Mouse (Mus musculus) forebrain, embryonic 10.5 days (tissue): Measurements from ENCODE around the gene Lrtm1. TPM values are rescaled to one million over a fixed set of nuclear protein-coding genes. Genes with fewer than 3 reads are reported as not detected.

Source experiments
- DNase-seq: peaks from one replicate; pipeline ENCODE4 v3.0.0-alpha.2; 2017; ENCODE audit warnings: low spot score; ENCODE audit errors: extremely low spot score
- H3K27ac ChIP-seq: fragments of 300-500 bp; sonication (generic); 2 replicates; pipeline ENCODE4 v1.5.1; 2016; ENCODE audit warnings: mild to moderate bottlenecking
- H3K27me3 ChIP-seq: fragments of 300-500 bp; sonication (generic); 2 replicates; pipeline ENCODE4 v1.6.1; 2016; ENCODE audit warnings: mild to moderate bottlenecking; ENCODE audit not compliant: poor library complexity, severe bottlenecking
- H3K36me3 ChIP-seq: fragments of 300-500 bp; sonication (generic); replicated peaks from 2 replicates; pipeline ENCODE4 v1.6.1; 2016; ENCODE audit warnings: mild to moderate bottlenecking, moderate library complexity
- H3K4me1 ChIP-seq: fragments of 300-500 bp; sonication (generic); 2 replicates; pipeline ENCODE4 v1.6.1; 2016
- H3K4me3 ChIP-seq: fragments of 300-500 bp; sonication (generic); 2 replicates; pipeline ENCODE4 v1.5.1; 2016; ENCODE audit warnings: mild to moderate bottlenecking, moderate library complexity
- H3K9me3 ChIP-seq: fragments of 300-500 bp; sonication (generic); 2 replicates; pipeline ENCODE4 v1.6.1; 2016; ENCODE audit warnings: mild to moderate bottlenecking, moderate library complexity
- WGBS: fragments of 180-500 bp; shearing (Covaris S2); methylation state at CpG from one replicate; pipeline ENCODE4 v1.1.7; 2016; 5-methylcytosine and 5-hydroxymethylcytosine counted together
- polyA plus RNA-seq: library from polyadenylated mRNA; unstranded; fragments of >200 nt; fragmentation: Nextera tagmentation; extraction: Ambion mirVana; gene quantifications from 2 replicates; pipeline ENCODE4 v1.2.1, GENCODE M21; 2016

Gene Lrtm1
- polyA plus RNA-seq, 1 experiment from 2014 or later: 1.3 TPM

GRCm38 (mm10) chr14:29018316-29019000 lies 450 bp downstream of the Lrtm1 start:
- peak overlapping the region; percentile 66; the same call in 1 of the 2 replicates for H3K27ac ChIP-seq
- no peaks in the 10 kb centered on the region for H3K9me3 ChIP-seq
- H3K4me1 ChIP-seq: peaks cover 38% of the 10 kb centered on the region
- no peaks in the 10 kb centered on the region for H3K36me3 ChIP-seq
- WGBS: 24% methylated on average over 7 of the region's 7 CpGs
- H3K4me3 ChIP-seq: no peak overlapping the region
- no peak for DNase-seq
- peaks cover 46% of the 10 kb centered on the region for H3K27me3 ChIP-seq

GRCm38 (mm10) chr14:29021295-29021694 lies 3.3 kb downstream of the Lrtm1 start:
- Histone ChIP-seq H3K27ac (no peak overlapping the region), H3K9me3 (no peaks in the 10 kb centered on the region), H3K36me3 (no peaks in the 10 kb centered on the region), H3K4me3 (no peak overlapping the region), H3K4me1 (peaks cover 34% of the 10 kb centered on the region), H3K27me3 (peaks cover 41% of the 10 kb centered on the region)
- DNase-seq: no peak
- WGBS: 92% methylated on average over 4 of the region's 4 CpGs

- DNase-seq: no peak
- no peaks in the 10 kb centered on the region for H3K9me3 ChIP-seq
- peaks cover 14% of the 10 kb centered on the region for H3K4me1 ChIP-seq
- no peak overlapping the region for H3K4me3 ChIP-seq
- 93% methylated on average over 4 of the region's 4 CpGs for WGBS
- no peaks in the 10 kb centered on the region for H3K36me3 ChIP-seq
- H3K27ac ChIP-seq: no peak overlapping the region
- H3K27me3 ChIP-seq: peaks cover 32% of the 10 kb centered on the region
Observed at GRCm38 (mm10) chr14:29023246-29023645, 5.2 kb downstream of the Lrtm1 start.

GRCm38 (mm10) chr14:29025335-29025734 lies 7.3 kb downstream of the Lrtm1 start:
- Histone ChIP-seq H3K27me3 (peaks cover 21% of the 10 kb centered on the region), H3K36me3 (no peaks in the 10 kb centered on the region), H3K4me1 (peaks cover 19% of the 10 kb centered on the region; the same call in 1 of the 2 replicates), H3K9me3 (no peaks in the 10 kb centered on the region), H3K4me3 (no peak overlapping the region), H3K27ac (peak overlapping the region; percentile 30; the same call in 1 of the 2 replicates)
- 84% methylated on average over 6 of the region's 6 CpGs for WGBS
- no peak for DNase-seq

GRCm38 (mm10) chr14:29027276-29027675 lies 9.3 kb downstream of the Lrtm1 start:
- WGBS: 93% methylated on average over 5 of the region's 5 CpGs
- Histone ChIP-seq H3K4me1 (peaks cover 19% of the 10 kb centered on the region; the same call in 1 of the 2 replicates), H3K27ac (no peak overlapping the region)

GRCm38 (mm10) chr14:29028391-29029106 lies 10.5 kb downstream of the Lrtm1 start:
- 64% methylated on average over 6 of the region's 6 CpGs for WGBS
- peaks cover 19% of the 10 kb centered on the region; the same call in 1 of the 2 replicates for H3K4me1 ChIP-seq
- no peaks in the 10 kb centered on the region for H3K36me3 ChIP-seq
- no peak overlapping the region for H3K4me3 ChIP-seq
- DNase-seq: no peak
- H3K27me3 ChIP-seq: peaks cover 27% of the 10 kb centered on the region; the same call in 1 of the 2 replicates
- H3K9me3 ChIP-seq: no peaks in the 10 kb centered on the region
- peak overlapping the region; percentile 51; the same call in 1 of the 2 replicates for H3K27ac ChIP-seq

More at GRCm38 (mm10) chr14:29027276-29027675, 9.3 kb downstream of the Lrtm1 start:
- DNase-seq: no peak
- Histone ChIP-seq H3K4me3 (no peak overlapping the region), H3K9me3 (no peaks in the 10 kb centered on the region), H3K27me3 (peaks cover 17% of the 10 kb centered on the region; the same call in 1 of the 2 replicates), H3K36me3 (no peaks in the 10 kb centered on the region)

- H3K27me3 ChIP-seq: peaks cover 32% of the 10 kb centered on the region; the same call in 1 of the 2 replicates
- no peak overlapping the region for H3K27ac ChIP-seq
- 66% methylated on average over 2 of the region's 2 CpGs for WGBS
- no peak overlapping the region for H3K4me3 ChIP-seq
- H3K9me3 ChIP-seq: no peaks in the 10 kb centered on the region
- no peak for DNase-seq
- H3K36me3 ChIP-seq: no peaks in the 10 kb centered on the region
- peaks cover 19% of the 10 kb centered on the region; the same call in 1 of the 2 replicates for H3K4me1 ChIP-seq
Observed at GRCm38 (mm10) chr14:29029107-29029469, 11.1 kb downstream of the Lrtm1 start.

- H3K27me3 ChIP-seq: peaks cover 41% of the 10 kb centered on the region
- H3K4me1 ChIP-seq: peaks cover 19% of the 10 kb centered on the region; the same call in 1 of the 2 replicates
- H3K27ac ChIP-seq: no peak overlapping the region
- DNase-seq: no peak
- no peaks in the 10 kb centered on the region for H3K36me3 ChIP-seq
- WGBS: 87% methylated on average over 11 of the region's 11 CpGs
- H3K9me3 ChIP-seq: no peaks in the 10 kb centered on the region
- no peak overlapping the region for H3K4me3 ChIP-seq
Observed at GRCm38 (mm10) chr14:29029896-29030420, 11.9 kb downstream of the Lrtm1 start.

GRCm38 (mm10) chr14:29030519-29030918 lies 12.5 kb downstream of the Lrtm1 start:
- Histone ChIP-seq H3K27me3 (peaks cover 44% of the 10 kb centered on the region), H3K9me3 (no peaks in the 10 kb centered on the region), H3K27ac (no peak overlapping the region), H3K4me3 (no peak overlapping the region), H3K4me1 (peaks cover 17% of the 10 kb centered on the region; the same call in 1 of the 2 replicates), H3K36me3 (no peaks in the 10 kb centered on the region)
- 83% methylated on average over 9 of the region's 9 CpGs for WGBS
- DNase-seq: no peak

- Histone ChIP-seq H3K27me3 (peaks cover 54% of the 10 kb centered on the region), H3K36me3 (no peaks in the 10 kb centered on the region), H3K9me3 (no peaks in the 10 kb centered on the region), H3K27ac (no peak overlapping the region), H3K4me3 (no peak overlapping the region), H3K4me1 (peaks cover 13% of the 10 kb centered on the region; the same call in 1 of the 2 replicates)
- WGBS: 93% methylated on average over 1 of the region's 1 CpGs
- no peak for DNase-seq
Observed at GRCm38 (mm10) chr14:29031858-29032395, 13.9 kb downstream of the Lrtm1 start.

- no peak overlapping the region for H3K27ac ChIP-seq
- peaks cover 12% of the 10 kb centered on the region for H3K4me1 ChIP-seq
- no peaks in the 10 kb centered on the region for H3K9me3 ChIP-seq
- no peaks in the 10 kb centered on the region for H3K36me3 ChIP-seq
- WGBS: 53% methylated on average over 5 of the region's 5 CpGs
- no peak overlapping the region for H3K4me3 ChIP-seq
- peaks cover 92% of the 10 kb centered on the region for H3K27me3 ChIP-seq
- DNase-seq: no peak
Observed at GRCm38 (mm10) chr14:29038246-29038645, 20.2 kb downstream of the Lrtm1 start.

- no peak for DNase-seq
- 85% methylated on average over 9 of the region's 9 CpGs for WGBS
- no peak overlapping the region for H3K4me3 ChIP-seq
- H3K9me3 ChIP-seq: no peaks in the 10 kb centered on the region
- no peaks in the 10 kb centered on the region for H3K36me3 ChIP-seq
- H3K27me3 ChIP-seq: peaks cover 78% of the 10 kb centered on the region
- peaks cover 12% of the 10 kb centered on the region for H3K4me1 ChIP-seq
- H3K27ac ChIP-seq: no peak overlapping the region
Observed at GRCm38 (mm10) chr14:29040606-29041364, 22.8 kb downstream of the Lrtm1 start.
